Mouse (Mus musculus) megakaryocyte, embryonic 14.5 days (primary cell): ENCODE measurements around the gene Mbd3. TPM values are rescaled to one million over a fixed set of nuclear protein-coding genes. Genes with fewer than 3 reads are reported as not detected.

Experiments used
- H3K27me3 ChIP-seq: replicated peaks from 2 replicates; pipeline ENCODE3; 2012; ENCODE audit warnings: inconsistent platforms
- H3K36me3 ChIP-seq: replicated peaks from 2 replicates; pipeline ENCODE3; 2012; ENCODE audit warnings: low read length, inconsistent platforms, mixed read lengths
- H3K4me1 ChIP-seq: 2 replicates; pipeline ENCODE4 v1.6.1; 2012; ENCODE audit warnings: inconsistent platforms
- H3K4me3 ChIP-seq: replicated peaks from 2 replicates; pipeline ENCODE3; 2012; ENCODE audit warnings: moderate library complexity, mild to moderate bottlenecking, inconsistent platforms
- H3K9me3 ChIP-seq: 2 replicates; pipeline ENCODE4 v1.6.1; 2012; ENCODE audit warnings: inconsistent platforms
- FLI1 ChIP-seq: IDR thresholded peaks from 2 replicates; pipeline ENCODE4 v1.6.1; 2012; ENCODE audit warnings: low read length, inconsistent platforms, mixed read lengths
- GATA1 ChIP-seq: IDR thresholded peaks from 3 replicates; pipeline ENCODE4 v1.6.1; 2012; ENCODE audit warnings: mixed read lengths, low read length, inconsistent platforms, borderline replicate concordance
- polyA plus RNA-seq: library from polyadenylated mRNA; stranded (reverse); fragments of >175 nt; gene quantifications from 2 replicates; pipeline ENCODE4 v1.2.3, GENCODE M21; 2012; ENCODE audit warnings: low replicate concordance; ENCODE audit not compliant: insufficient read depth

Mbd3 gene
- polyA plus RNA-seq, result 199 and 247 TPM in 2 replicates

GRCm38 (mm10) chr10:80399191-80399972 lies at the start of gene Mbd3:
Gene Mbd3 (minus strand): TSS chr10:80399550.
- Histone ChIP-seq H3K4me3 (peak within 1 kb of the TSS; percentile 91), H3K36me3 (peaks cover 66% of the 10 kb centered on the region), H3K27me3 (no peaks in the 10 kb centered on the region), H3K4me1 (peaks cover 75% of the 10 kb centered on the region), H3K9me3 (0 out of 2 replicates have a peak, but pooled peaks cover 5% of the 10 kb centered on the region)
- TF ChIP-seq GATA1 (no peak), FLI1 (no peak)

GRCm38 (mm10) chr10:80445898-80446601 lies 46.7 kb upstream of the Mbd3 start:
- peaks cover 4% of the 10 kb centered on the region for H3K9me3 ChIP-seq
- TF ChIP-seq GATA1, result no peak
- no peak for TF ChIP-seq FLI1
- H3K4me1 ChIP-seq, result peaks cover 59% of the 10 kb centered on the region
- H3K27me3 ChIP-seq, result peaks cover 42% of the 10 kb centered on the region
- H3K36me3 ChIP-seq, result no peaks in the 10 kb centered on the region
- H3K4me3 ChIP-seq, result peak overlapping the region; percentile 87

- H3K27me3 ChIP-seq, result peaks cover 33% of the 10 kb centered on the region
- peak overlapping the region; percentile 11 for H3K4me3 ChIP-seq
- H3K36me3 ChIP-seq, result no peaks in the 10 kb centered on the region
- peaks cover 62% of the 10 kb centered on the region for H3K4me1 ChIP-seq
- TF ChIP-seq GATA1 (no peak), FLI1 (no peak)
- H3K9me3 ChIP-seq, result peaks cover 3% of the 10 kb centered on the region
Measured at GRCm38 (mm10) chr10:80445052-80445451, 45.7 kb upstream of the Mbd3 start.

DNA sequence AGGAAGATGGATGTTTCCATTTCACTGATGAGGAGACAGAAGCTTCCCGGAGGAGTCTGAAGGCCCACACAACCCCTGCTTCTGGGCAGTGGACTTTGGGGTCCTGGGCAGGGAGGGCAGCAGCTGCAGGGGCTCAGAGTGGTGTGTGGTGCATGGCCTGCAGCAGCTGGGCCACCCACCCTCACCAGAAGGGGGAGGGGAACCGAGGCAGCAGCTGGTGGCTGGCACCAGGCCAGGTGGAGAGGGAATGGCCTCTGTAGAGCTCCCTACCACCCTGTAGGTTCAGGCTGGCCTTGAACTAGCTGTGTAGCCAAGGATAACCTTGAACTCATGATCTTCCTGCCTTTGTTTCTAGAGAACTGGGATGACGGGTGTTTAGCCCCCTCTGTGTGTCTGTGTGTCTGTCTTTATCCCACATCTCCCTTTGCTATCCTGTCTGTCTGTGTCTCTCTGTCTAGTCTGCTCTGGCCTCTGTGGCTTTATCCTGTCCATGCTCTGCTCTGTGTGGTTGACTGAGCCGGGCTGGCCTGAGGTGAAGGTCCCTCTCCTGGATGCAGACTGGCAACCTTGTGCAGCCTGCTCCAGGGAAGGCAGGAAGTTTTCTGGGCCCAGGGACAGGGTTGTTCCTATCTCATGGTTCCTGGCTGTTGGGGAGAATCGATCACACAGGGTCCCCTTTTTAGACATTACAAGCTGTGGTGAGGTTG lies 45.1 kb upstream of the Mbd3 start:
- peaks cover 68% of the 10 kb centered on the region for H3K4me1 ChIP-seq

DNA sequence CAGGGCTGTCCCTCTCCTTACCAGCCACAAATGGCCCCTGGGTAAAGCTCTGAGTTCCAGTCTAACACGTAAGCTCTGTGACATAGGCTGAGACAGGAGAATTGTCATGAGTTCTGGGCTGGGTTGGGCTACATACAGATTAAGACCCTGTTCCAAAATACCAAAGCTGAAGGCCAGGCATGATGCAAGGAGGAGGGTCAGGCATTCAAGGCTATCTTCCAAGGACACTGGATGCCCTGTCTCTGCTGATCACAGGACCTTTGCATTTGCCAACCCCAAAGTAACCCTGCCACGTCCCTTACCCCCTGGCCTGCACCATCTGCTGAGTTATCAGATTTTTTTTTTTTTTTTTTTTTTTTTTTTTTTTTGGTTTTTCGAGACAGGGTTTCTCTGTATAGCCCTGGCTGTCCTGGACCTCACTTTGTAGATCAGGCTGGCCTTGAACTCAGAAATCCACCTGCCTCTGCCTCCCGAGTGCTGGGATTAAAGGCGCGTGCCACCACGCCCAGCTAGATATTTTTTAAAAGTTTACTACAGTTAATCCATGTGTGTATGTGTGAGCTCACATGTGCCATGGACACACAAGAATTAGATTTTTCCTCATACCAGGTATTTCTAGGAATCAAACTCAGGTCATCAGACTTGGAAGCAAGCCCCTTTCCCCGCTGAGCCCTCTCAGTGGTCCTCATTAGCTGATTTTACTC lies 44.4 kb upstream of the Mbd3 start:
- Histone ChIP-seq H3K9me3 (no peaks in the 10 kb centered on the region), H3K4me1 (peaks cover 75% of the 10 kb centered on the region), H3K27me3 (peaks cover 23% of the 10 kb centered on the region), H3K4me3 (no peak overlapping the region), H3K36me3 (no peaks in the 10 kb centered on the region)
- no peak for TF ChIP-seq GATA1
- no peak for TF ChIP-seq FLI1

More for the DNA sequence above, 45.1 kb upstream of the Mbd3 start:
- H3K4me3 ChIP-seq, result peak overlapping the region; percentile 11
- no peaks in the 10 kb centered on the region for H3K36me3 ChIP-seq
- peaks cover 31% of the 10 kb centered on the region for H3K27me3 ChIP-seq
- no peak for TF ChIP-seq FLI1
- no peak for TF ChIP-seq GATA1
- no peaks in the 10 kb centered on the region for H3K9me3 ChIP-seq

DNA sequence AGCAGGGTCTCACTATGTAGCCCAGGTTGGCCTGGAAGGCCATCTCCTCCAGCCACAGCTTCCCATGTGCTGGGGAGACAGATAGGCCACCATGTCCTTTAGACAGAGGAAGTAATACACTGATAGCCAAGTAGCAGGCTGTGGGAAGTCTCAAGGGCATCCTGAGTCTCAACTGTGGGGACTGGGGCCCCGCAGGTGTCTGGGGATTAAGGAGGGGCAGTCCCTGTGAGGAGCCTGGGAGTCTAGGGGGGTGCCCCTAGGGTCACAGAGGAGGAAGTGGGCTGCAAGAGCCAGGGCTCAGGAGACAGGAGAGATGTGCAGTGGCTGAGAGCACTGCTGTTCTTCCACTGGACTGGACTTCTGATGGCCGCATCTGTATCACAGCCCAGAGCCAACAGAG lies 43.6 kb upstream of the Mbd3 start:
- no peaks in the 10 kb centered on the region for H3K36me3 ChIP-seq
- H3K4me1 ChIP-seq, result peaks cover 83% of the 10 kb centered on the region
- no peaks in the 10 kb centered on the region for H3K9me3 ChIP-seq
- H3K4me3 ChIP-seq, result peak overlapping the region; percentile 33
- H3K27me3 ChIP-seq, result peaks cover 19% of the 10 kb centered on the region
- no peak for TF ChIP-seq FLI1

DNA sequence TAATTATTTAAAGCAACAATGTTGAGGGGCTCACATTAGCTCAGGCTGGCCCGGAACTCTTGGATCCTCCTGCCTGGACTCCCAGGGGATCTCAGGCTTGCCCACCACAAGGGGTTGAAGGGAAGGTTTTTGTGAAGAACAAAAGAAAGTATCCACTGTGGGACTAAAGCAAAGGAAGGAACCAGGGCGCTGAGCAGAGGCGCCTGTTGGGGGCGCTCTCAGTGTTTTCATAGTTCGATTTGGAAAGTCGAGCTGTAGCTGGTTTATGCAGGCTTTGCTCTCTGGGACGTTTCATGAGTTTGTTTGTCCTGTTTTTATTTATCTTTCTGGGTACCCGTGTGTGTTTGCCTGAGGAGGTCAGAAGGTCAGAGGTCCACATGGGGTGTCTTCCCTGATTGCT lies 42.2 kb upstream of the Mbd3 start:
- Histone ChIP-seq H3K9me3 (no peaks in the 10 kb centered on the region), H3K4me1 (peaks cover 90% of the 10 kb centered on the region), H3K36me3 (no peaks in the 10 kb centered on the region), H3K4me3 (no peak overlapping the region), H3K27me3 (peaks cover 7% of the 10 kb centered on the region)
- no peak for TF ChIP-seq FLI1
- no peak for TF ChIP-seq GATA1

GRCm38 (mm10) chr10:80440031-80440430 lies 40.7 kb upstream of the Mbd3 start:
- TF ChIP-seq FLI1 (no peak), GATA1 (no peak)
- H3K4me1 ChIP-seq, result peaks cover 90% of the 10 kb centered on the region
- no peaks in the 10 kb centered on the region for H3K36me3 ChIP-seq
- H3K4me3 ChIP-seq, result peak overlapping the region; percentile 4
- H3K27me3 ChIP-seq, result peaks cover 5% of the 10 kb centered on the region
- H3K9me3 ChIP-seq, result no peaks in the 10 kb centered on the region

DNA sequence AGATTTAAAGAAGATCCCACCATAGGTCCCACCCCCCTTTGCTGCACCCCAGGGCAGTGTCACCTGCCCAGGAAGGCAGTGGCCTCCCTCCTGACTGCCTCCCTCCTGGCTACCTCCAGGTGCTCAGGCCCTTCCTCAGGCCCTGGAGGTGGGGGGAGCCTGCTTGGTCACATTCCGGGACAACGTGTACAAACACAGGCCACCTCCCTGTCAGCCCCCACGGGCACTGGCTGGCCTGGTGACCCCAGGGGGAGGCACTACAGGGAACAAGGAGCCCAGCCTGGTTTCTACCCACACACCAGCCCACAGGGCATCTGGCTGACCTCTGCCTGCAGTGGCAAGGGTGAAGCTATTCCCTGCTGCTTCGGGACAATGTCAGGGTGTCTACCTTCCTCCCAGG lies 38.6 kb upstream of the Mbd3 start:
- no peak for TF ChIP-seq FLI1
- TF ChIP-seq GATA1, result no peak
- Histone ChIP-seq H3K4me3 (no peak overlapping the region), H3K9me3 (no peaks in the 10 kb centered on the region), H3K4me1 (peaks cover 80% of the 10 kb centered on the region), H3K27me3 (peaks cover 3% of the 10 kb centered on the region), H3K36me3 (no peaks in the 10 kb centered on the region)
